Mouse (Mus musculus) adrenal gland, adult 18-20 months (tissue): ENCODE data around the gene Supt6. TPM values are rescaled to one million over a fixed set of nuclear protein-coding genes. Genes with fewer than 3 reads are reported as not detected.
"Not testable (repeated sequence)": the region's sequence is repeated elsewhere in the genome, so short reads cannot be mapped to it uniquely, and the experiment has no call there.

Experiments used
- DNase-seq, 2 experiments: peaks; one replicate each; pipeline ENCODE4 v3.0.0; 2021 to 2022; ENCODE audit warnings: low spot score in 2 of 2
- long read RNA-seq, 2 experiments: library from polyadenylated mRNA; stranded (forward); transcript quantifications; one replicate each; pipeline ENCODE4 v2.0.0; 2021
- total RNA-seq, 2 experiments: library from RNA; stranded (reverse); gene quantifications; 1 replicate in 1 of 2; 2 replicates in 1 of 2; pipeline ENCODE4 v1.2.3; 2021

Supt6 gene
- total RNA-seq = 10 to 100 TPM; 71.5 to 85.0 TPM
- long read RNA-seq, experiment 1, full-length matches to known transcripts = 4 of 9 reads
- long read RNA-seq, experiment 1, partial matches to known transcripts = 2 of 9 reads
- long read RNA-seq, experiment 1, other reads (novel, unspliced or antisense) = 3 of 9 reads
- long read RNA-seq, experiment 2, full-length matches to known transcripts = 1 of 17 reads
- long read RNA-seq, experiment 2, partial matches to known transcripts = 14 of 17 reads
- long read RNA-seq, experiment 2, other reads (novel, unspliced or antisense) = 2 of 17 reads

DNA sequence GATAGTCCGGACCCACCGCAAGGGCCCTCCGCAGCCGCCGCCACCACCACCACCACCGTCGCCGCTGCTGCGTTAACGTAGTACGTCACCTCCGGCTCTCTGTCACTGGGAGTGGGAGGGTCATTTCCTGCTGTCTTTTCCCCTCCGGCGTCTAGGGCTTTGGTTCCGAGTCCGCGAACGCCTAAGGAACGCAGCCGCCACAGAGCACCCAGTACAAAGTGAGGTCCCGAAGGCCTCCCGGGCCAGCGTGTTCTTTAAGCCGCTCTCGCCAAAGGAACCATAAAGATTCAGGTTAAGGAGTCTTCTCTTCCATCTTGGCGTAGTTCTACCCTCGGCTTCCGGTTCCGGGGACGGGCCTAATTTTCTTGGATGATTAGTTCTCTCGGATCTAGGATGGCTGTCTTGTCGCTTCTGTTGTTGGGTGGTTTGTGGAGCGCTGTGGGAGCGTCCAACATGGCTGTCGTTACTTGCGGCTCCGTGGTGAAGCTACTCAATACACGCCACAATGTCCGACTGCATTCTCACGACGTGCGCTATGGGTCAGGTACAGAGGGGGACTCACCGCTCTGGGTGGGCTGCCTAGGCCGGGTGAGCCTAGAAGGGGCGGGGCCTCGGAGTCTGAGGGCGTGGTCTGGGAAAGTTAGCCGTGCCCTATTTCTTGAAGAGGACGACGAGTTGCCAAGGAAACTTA, at the start of gene Supt6, which contains the start of gene Sdf2:
Gene Supt6, minus strand, starts transcription at position 361 of the 691 bp plus-strand sequence.
Gene Sdf2, plus strand, starts transcription at position 120 of the 691 bp plus-strand sequence.
- DNase-seq = peak; percentile 85 to 86

DNA sequence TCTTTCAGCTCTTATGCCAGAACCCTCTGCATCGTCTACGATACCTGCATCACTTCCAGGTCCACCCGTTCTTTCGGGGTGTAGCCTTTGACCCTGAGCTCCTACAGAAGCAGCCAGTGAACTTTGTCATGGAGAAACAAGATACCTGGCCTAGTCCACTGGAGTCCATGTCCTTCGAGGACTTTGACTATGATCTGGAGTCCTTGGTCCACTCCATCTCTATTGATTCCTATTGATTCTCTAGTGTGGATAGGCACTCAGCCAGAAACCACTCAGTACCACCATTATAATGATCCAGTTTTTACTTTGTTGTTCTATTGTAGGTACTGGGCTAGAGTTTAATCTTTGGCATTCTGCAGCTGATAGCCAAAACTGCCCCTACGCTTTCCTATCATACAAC, 48.8 kb upstream of the Supt6 start:
- DNase-seq = no peak

DNA sequence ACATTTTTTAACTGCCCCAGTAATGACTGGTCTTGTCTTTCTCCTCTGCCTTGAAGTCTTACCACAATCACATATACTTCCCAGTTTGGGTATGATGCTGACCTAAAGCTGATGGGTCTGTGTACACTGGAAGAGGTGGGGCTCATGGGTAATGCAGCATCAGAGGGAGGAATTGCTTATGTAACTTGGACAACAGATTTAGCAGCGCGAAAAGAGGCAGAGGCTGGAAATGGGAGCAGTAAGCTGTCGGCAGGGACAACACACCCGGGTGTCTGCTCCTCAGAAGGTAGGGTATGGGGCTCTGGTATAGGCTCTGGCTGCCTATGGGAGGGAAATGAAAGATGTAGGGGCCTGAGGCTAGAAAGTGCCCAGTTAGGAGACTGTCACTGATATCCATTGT, 44.9 kb upstream of the Supt6 start, which contains the start of gene BC030499:
Gene BC030499, plus strand, starts transcription at position 188 of the 400 bp plus-strand sequence.
- no peak for DNase-seq

DNA sequence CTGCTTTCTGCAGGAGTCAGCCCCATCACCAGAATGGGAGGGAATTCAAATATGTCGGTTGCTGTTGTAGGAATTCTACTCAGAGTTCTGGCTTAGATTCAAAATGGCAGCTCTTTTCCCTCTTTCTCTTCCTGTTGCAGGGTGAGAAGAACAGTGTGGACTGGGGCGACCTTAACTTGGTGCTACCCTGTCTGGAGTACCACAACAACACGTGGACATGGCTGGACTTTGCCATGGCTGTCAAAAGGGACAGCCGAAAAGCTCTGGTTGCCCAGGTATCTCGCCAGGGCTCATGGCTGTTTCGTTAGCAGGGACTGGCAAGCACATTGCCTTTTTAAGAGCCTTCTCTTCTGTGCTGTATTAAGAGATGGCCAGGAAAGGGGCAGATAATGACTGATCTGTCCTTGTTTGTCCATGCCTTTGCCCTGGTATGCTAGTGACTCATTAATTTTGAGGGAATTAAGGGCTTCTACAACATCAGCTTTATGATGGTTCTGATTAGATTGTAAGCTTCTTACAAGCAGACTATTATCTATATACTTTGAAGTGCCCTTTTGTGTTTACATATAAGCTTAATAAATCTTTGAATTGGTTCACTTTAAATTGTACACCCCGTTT, 43.5 kb upstream of the Supt6 start:
- DNase-seq = no peak

DNA sequence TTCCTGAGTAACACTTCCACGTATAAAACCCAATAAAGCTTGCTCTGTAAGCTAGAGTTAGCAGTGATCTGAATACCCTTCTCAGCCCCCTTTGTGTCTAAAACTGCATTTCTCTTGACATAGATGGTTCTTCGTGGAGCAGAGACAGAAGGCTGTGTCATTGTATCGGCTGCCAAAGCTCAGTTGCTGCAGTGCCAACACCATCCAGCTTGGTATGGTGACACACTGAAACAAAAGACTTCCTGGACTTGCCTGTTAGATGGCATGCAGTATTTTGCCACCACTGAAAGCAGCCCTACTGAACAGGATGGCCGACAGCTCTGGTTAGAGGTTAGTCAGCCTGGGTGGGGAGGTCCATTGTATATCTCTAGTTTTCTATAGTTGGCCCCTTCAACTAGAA, 33.8 kb upstream of the Supt6 start:
- DNase-seq = no peak

DNA sequence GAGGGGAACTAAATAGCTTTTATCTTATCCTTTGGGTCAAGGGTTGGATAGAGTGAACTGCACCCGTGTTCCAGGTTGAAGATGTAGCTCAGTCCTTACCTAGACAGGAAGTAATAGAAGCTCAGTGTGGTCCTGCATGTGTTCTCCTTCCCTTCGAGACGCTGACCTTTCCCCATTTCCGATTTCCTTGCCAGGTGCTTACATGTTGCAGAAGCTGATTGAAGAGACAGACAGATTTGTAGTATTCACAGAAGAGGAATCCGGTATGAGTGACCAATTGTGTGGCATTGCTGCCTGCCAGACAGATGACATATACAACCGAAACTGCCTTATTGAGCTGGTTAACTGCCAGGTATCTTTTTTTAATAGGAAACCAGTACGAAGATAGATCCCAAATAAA, 33.1 kb upstream of the Supt6 start:
- no peak for DNase-seq

DNA sequence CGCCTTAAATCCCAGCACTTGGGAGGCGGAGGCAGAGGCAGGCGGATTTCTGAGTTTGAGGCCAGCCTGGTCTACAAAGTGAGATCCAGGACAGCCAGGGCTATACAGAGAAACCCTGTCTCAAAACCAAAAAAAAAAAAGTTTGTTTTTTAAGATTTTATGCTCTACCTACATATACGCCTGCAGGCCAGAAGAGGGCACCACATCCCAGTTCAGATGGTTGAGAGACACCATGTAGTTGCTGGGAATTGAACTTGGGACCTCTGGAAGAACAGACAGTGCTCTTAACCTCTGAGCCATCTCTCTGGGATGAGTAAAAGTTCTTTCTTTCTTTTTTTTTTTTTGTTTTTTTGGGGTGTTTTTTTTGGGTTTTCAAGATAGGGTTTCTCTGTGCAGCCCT, 30.4 kb upstream of the Supt6 start:
- not testable (repeated sequence) for DNase-seq

DNA sequence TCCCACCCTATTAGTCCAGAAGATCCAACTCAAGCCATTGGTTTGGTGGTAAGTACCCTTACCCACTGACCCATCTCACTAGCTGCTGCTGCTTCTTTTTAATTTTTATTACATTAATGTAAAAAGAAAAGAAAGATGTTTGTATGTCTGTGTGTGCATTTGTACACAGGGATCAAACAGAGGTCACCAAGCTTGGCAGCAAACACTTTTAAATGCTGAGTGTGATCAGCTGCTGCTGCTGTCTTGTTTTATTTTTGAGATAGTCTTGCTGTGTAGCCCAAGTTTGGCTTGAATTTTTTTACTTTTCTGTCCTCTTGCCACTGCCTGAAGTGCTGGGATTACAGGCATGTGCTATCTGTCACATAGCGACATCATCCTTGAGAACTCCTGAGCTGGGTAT, 29.8 kb upstream of the Supt6 start:
- no peak for DNase-seq

DNA sequence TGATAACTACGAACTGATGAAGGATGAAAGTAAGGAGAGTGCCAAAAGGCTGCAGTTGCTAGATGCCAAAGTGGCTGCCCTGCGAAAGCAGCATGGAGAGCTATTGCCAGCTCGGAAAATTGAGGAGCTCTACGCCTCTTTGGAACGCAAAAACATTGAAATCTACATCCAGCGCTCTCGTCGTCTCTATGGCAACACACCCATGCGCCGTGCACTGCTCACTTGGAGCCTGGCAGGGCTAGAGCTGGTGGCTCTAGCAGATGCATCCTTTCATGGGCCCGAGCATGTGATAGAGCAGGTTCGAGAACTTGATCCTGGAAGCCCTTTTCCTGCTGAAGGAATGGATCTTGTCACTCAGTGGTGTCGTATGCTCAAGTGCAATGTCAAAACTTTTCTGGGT, 26.2 kb upstream of the Supt6 start:
- DNase-seq = no peak

DNA sequence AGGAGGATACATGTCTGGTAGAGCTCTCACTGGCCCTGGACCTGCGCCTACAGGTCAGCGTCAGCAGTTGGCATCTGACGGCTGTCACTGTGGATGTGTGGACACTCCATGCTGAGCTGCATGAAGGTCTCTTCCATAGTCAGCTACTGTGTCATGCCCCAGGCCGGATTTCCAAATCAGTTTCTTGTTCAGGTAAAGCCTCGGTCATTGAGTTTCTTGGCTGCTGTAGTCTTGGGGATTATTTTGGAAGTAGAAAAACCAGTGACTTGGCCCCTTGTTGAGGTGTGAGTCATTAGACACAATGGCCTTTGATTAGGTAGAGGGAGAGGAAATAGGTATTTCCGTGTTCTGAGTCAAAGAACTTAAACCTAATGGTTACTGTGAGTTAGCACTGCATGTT, 19.8 kb upstream of the Supt6 start:
- no peak for DNase-seq

DNA sequence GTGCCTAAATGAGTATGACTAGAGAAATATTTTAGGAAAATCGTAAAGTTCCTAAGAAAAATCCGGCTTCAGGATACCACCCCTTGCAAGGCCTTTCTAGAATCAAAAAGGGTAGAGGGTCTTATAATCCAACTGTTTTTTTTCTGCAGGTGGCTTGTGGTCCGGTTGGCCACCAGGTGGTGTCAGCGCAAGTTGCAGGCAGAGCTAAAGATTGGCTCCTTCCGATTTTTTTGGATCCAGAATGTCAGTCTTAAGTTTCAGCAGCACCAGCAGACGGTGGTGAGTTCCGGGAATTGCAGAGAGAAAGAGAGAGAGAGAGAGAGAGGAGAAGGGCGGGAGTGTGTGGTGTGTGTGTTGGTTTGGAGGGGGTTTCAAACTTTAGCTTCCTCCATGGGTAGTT, 16.8 kb upstream of the Supt6 start:
- peak; percentile 39 to 44 for DNase-seq

DNA sequence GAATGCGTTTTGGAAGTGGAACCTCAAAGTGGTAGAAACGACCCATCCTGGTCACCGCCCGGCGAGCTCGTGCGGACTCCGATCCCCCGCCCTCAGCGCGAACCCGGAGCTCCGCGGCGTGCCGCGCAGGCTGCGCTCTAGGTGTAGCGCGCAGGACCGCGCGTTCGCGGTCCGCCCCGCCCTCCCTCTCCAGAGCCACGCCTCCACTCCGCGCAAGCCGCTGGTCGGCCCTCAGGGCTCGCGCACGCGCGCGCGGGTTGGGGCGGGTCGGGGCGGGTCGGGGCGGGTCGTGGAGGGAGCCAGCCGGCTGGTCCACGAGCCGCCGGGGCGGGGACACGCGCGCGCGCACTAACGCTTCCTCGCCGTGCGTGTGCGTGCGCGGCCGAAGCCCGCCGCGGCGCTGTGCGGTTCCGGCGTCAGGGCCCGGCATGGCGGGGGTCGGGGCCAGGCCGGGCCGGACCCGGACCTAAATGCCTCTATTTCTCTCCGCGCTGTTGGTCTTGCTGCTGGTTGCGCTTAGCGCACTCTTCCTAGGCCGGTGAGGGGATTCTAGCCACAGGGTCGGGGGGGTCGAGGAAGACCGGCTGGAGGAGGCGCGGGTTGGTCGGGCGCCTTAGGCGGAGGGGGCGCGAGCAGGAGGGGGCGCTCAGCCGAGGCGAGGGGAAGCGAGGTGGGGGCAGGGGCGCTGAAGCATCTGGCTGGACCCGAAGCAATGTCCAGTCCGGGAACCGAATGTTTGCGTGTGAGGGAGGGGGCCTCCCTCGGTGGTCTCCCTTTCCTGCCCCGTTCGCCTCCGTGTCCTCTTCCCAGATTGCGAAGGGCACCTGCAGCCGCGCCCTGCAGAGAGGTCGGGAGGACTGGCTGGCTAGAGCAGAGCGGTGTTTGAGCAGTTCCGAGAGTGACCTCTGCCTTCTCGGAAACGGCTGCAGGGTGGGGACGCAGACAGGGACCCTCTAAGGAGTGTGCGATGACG, 15.9 kb upstream of the Supt6 start, which contains the start of gene 2610507B11Rik:
Gene 2610507B11Rik, plus strand, starts transcription at position 373 of the 973 bp plus-strand sequence.
- DNase-seq = peak; percentile 88 to 92

DNA sequence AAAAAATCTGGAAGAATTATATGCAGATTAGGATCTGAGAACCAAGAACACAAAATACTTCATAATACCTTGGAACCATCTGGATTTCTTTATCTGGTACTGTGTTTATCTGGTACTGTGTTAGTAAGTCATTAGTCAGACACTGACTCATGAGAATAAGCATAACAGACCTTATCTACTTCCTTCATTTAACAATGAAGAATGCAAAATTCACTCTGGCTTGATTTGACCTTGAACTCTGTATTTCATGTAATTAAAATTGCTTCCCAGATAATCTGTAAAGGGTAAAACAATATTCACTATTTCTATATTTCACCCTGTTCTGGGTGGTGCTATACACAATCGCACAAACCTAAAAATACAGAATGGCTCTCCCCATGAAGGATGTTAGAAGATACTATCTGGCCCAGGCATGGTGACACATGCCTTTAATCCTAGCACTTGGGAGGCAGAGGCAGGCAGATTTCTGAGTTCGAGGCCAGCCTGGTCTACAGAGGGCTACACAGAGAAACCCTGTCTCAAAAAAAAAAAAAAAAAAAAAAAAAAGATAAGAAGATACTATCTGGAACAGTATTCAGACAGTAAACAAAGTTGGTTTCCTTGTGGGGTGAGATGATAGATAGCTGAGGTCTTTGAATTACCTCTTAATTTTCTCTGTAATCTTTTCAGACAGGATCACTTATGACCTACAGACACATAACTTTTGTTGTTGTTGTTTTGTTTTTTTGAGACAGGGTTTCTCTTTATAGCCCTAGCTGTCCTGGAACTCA, 14.9 kb upstream of the Supt6 start:
- DNase-seq = no peak

DNA sequence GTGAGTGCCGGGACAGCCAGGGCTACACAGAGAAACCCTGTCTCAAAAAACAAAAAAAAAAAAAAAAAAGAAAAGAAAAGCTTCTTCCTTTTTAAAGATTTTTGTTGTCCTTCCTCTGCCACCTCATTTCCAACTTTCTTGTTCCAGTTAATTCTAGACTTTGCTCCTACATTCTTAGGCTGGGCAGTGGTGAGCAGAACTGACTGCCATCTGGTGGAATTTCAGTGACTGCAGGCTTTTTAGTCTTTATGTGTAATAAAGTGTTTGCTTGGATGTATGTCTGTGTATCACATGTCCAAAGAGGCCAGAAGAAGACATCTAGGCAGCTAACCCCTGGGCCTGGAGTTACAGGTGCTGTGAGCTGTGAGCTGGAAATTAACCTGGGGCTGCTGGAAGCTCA, 10.8 kb upstream of the Supt6 start:
- no peak for DNase-seq

DNA sequence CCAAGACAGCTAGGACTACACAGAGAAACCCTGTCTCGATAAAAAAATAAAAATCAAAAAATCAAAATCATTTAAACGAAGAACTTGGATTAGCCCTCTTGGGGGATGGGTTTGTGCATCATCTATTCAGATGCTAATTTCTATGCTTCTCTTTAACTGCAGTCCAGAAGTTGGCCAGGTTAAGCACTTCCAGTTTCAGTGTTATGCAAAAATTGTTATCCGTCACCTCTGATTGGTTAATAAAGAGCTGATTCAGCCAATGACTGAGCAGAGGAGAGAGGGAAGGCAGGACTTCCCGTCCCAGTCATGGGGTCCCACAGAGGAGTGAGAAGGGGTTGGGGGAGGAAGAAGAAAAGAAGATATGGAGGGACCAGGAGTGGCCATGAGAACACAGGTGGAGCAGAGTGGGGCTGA, 1.9 kb upstream of the Supt6 start:
- DNase-seq = no peak

DNA sequence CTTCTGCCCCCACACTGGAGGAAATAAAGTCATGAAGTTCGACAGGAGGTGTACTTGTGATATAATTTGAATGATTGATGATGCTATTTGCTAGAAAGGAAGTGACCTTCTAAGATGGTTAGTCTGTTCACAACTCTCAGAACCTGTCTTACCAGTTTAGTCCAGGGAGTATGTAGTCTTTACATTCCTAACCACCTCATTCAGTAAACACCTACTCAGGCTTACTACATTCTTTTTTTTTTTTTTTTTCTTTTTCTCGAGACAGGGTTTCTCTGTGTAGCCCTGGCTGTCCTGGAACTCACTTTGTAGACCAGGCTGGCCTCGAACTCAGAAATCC, 1.2 kb upstream of the Supt6 start:
- DNase-seq = no peak

DNA sequence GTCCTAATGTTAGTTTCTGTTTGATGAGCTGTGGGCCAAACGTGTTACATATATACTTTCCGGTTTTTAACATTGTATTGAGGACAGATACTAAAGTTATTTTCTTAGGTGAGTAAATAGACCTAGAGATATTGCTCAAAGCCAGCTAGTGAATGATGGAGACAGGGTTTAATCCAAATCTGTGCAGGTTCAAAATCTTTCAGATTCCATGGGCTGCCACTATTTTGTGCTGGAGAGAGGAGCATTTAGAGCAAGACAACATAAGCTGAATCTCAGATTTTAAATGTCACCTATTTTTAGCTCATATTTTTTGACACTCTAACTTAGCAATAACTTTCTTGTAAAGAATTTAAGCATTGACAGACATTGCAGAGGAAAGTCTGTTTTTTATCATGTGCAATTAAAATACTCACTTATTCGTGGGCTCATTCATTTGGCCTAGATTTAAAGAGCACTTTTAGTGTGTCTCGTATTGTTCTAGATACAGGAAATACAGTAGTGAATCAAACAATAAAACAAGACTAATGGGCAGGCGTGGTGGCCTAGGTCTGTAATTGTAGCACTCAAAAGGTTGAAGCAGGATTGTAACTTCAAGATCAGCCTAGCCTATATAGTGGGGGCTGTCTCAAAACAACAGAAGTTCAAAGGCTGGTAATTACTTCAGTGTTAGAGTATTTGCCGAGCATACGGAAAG, 678 bp upstream of the Supt6 start:
- no peak for DNase-seq

DNA sequence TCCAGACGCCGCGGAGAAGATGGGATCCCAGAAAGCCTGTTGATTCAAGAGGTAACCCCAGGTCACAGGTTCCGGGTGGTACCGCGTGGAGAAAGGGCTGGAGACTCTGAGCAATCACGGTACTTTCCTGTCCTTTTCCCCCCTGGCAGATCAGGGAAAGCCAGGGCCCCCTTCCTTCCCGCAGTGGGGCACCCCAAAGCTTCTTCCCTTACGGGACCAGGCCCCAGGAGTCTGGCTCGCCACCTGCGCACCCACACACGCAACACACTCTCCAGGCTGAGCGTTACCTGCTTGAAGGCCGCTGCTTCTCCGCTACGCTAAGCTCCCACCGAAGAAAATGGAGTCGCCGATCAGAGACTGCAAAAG, 543 bp downstream of the Supt6 start:
- DNase-seq = no peak

DNA sequence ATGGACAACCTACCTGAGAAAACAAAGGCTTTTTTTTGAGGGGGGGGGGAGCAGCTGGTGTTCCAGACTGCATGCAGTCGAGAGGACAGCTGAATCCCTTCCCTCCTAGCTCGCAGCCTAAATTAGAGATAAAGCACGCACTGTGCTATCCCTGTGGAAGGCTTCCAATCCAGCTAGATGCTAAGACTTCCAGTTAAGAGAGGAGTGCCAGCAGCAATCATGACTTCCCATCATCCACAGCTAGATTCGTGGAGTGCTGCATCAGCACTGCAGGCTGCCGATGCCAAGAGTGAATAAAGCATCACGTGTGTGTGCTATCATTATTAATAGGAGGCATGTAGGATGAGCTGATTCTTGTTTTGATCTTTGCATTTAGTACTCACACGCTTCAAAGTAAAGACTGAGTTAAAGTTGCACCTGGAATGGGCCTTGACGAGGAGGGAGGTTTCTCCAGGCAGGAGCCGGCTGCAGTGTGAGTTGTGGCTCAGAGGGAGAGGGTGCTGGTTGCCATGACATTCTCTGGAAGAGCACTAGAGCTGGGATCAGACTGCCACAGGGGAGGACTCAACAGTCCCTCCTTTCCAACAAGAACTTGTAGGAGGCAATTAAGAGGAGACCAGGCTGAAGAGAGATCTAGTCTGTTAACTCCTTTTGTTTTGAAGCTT, 5.5 kb downstream of the Supt6 start:
- no peak for DNase-seq
